Mouse (Mus musculus) thymus, postnatal 25 days (tissue): Measurements from ENCODE around the gene Kmt5a.
"Not testable (repeated sequence)": the region's sequence is repeated elsewhere in the genome, so short reads cannot be mapped to it uniquely, and the experiment has no call there.

Experiments
- DNase-seq: peaks from one replicate; pipeline ENCODE4 v3.0.0; 2022

Kmt5a gene

DNA sequence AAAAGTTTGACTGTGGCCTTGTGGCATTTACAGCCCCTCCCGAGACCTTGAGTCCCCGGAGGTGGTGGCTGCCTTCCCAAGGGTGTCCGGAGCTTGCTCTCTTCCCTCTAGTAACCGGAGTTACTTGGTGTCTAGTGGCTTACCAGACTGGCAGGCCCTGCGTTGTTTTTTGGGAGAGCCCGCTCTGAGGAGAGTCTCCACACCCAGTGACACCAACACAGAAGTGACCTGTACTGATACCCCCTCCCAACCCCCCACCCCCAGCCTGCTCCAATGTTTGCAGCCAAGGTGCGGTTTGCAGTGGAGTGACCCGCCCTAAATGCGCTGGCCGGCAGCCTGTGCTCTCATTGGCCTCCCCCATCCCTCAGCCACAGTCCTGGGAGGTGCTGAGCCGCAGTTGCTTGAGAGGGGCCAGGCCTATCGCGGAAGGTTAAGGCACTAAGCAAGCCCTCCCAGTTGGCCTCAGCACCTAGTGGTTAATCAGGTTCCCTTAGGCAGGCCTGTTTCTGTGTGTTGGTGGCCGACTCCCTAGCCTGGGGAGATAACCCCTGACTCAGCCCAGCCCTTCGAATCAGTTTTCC is 6.7 kb downstream of the Kmt5a start:
- DNase-seq: peak; percentile 26

DNA sequence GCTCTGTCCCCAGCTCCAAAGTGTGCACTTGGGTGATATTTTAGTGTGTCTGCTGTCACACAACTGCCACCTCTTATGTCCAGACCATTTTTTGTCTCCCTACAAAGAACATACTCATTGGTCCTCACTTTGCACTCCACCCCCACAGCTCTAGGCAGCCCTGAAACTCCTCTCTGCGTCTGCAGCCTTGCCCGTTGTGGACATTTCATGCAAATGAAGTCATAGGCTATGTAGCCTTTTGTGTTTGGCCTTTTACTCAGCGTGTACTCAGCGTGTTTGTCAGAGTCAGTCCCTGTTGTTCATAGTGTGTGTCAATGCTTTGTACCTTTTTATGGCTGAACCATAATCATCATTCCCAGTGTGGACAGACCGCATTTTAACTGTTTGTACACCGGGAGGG is 9.8 kb downstream of the Kmt5a start:
- DNase-seq: no peak

DNA sequence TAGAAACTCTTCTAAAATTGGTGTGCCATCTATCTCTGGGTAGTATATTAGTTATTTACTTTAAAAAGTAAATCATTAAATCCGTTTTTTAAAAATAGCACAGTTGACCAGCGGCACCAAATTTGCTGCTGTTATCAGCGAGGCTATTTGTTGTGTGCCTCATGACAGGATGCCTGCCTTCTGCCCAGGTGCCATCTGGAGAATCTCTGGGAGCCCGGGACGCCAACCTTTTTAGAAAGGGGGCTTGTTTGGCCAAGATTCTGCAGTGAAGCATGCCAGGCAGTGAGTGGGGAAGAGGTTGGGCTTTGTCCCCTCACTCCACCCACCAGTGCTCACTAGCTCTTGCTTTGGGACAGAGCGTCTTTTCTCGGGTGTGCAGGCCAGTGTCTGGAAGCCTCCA is 10.3 kb downstream of the Kmt5a start:
- DNase-seq: no peak

DNA sequence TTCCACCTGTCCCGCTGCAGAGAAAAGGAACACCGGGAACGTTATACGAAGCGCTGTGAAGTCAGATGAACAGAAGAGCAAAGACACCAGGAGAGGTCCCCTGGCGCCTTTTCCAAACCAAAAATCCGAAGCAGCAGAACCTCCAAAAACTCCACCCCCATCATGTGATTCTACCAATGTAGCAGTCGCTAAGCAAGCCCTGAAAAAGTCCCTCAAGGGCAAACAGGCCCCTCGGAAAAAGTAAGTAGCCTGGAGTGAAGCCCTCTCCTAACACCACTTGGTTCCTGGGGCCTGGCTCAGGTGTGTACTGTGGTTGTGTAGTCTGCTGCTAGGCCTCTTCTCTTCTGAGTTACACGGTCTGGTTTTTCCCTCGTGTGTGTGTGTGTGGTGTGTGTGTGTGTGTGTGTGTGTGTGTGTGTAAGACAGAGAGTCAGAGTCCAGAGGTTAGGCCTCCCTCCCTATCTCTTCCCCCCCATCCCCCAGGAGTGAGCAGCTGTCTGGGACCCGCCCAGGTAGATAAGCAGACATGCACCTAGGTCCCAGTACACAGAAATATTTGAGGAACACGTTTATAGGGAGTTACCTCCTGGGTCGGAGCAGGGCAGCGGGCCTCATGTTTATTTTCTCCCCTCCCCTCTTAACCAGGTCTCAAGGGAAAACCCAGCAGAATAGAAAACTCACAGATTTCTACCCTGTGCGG is 11.1 kb downstream of the Kmt5a start:
- DNase-seq: no peak

DNA sequence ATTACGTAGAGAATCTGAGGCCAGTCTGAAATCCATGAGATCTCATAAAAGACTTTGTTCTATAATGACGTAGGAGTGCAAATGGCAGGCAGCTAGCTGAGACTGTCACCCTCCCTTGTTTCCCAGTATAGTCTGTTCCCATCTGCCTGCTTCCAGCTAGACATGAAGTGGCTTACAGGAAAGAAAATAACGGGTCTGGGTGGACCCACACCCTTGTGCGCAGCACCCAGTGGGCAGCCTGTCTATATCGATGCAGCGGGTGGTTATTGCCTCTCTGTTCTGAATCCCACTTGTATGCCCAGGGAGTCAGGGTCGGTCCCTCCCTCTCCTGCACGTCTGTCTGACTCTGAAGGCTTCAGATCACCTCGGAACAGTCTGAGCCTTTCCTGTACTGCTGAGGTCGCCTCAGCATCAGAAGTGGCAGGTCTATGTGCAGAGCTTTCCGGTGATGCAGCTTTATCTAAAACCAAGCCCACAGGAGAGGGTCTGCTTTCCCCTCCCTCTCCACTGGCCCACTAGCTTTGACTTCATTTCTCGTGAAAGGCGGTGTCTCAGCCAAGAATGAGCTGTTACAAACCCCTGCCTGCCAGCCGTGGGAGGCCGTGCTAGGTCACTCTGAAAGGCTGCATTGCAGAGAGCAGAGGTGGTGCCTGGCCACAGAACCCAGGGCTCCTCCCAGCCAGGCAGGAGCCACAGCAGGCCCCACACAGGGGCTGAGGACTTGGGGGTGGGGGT is 12.9 kb downstream of the Kmt5a start:
- DNase-seq: no peak

DNA sequence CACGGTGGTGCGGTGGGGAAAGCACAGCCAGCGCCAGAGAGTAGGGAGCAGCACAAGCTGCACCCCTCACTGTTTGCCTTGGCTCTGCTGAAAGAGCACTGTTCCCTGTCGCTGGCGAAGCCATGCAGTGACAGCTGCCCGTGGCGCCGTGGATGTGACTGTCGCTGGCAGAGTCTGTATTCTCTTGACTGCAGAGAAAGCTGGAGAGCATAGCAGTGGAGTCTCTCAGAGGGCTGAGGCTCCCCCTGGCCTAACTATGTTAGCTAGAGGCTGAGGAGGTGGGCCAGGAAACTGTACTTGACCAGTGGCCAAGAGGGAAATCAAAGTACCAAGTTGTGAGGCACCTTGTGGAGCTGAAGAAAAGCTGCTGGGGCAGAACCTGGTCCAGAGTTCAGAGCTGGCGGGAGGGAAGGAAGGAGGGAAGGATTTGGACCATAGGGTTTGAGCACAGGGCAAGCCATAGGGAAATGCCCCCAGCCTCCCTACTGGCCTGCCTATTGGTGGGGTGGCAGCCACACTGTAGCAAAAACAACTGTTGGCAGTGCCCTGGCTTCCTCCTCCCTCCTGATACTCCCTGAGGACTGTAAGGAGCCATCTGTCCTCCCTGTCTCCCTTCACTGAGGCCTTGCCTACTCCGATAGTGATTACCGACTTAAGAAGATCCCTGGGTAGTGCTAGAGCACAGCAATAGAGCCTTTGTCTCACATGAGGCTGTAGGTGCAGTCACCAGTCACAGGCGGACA is 13.8 kb downstream of the Kmt5a start:
- DNase-seq: no peak

DNA sequence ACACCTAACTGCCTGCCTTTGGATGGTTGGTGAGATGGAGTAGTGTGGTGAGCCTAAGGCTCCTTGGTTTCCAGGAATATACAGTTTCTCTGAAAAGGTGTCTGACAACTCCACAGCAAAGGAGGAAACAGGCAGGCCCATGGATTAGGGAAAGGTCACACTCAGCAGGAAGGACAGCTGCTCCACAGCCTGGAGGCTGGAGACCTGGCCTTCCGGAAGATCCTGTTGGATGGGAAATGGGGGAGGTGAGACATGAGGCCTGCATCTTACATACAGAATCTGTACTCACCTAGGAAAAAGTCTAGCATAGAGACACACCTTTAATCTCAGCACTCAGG is 14.3 kb downstream of the Kmt5a start:
- no peak for DNase-seq

DNA sequence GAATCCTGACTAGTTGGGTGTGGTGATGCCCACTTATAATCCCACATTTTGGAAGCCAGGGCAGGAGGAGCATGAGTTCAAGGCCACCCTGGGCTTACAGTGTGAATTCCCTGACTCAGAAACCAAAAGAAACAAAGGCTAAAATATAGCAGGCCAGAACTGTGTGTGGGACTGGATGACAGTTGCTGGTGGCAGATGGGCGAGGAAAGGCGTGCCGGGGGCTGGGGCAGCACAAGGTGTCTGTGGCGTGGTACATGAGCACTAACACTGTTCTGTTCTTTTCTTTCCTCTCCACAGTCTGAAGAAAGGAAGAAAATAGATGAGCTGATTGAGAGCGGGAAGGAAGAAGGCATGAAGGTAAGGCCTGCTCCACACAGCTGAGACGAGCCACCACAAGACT is 17.0 kb downstream of the Kmt5a start:
- no peak for DNase-seq

DNA sequence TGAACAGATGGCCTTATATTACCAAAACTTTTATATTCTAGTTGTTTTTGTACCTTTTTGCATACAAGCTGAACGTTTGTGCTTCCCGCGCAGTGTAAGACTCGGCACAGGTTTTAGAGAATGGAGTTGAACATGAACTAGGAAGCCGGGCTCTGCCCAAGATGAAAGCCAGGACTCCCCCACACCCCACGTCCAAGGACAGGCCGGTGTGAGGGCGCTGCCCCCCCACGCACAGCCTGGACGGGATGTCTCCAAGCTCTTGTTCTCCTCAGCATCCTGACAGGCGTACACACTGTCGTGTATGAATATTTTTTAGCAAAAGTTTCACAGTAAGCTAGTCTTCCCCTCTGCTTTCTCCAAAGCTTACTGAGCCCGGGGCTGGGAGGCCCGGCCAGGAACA is 21.2 kb downstream of the Kmt5a start:
- not testable (repeated sequence) for DNase-seq

DNA sequence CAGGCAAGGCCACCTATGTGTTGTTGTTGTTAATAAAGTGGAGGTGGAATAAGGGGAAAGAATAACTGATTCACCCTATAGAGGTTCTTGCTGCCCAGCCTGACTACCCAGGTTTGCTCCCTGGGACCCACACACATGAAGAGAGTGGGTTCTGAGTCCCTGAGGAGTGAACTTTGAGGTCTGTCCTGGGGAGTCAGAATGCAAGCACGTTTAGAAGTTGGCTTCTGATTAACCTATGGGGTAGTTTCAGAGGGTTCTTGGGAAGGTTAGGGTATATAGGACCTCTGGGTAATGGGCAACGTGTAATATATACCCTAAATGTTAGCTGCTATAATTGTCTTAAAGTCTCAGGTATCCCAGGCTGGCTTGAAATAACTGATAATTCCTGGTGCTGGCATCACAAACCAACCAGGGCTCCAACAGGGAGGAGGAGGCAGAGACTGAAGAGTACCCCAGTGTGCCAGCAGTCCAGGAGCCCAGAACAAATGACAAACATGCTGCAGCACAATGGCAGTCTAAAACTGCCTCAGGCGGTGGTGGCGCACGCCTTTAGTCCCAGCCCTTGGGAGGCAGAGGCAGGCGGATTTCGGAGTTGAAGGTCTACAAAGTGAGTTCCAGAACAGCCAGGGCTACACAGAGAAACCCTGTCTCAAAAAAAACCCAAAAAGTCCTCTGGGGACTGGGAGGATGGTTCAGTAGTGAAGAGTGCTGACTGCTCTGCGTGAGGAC is 22.7 kb downstream of the Kmt5a start:
- no peak for DNase-seq

DNA sequence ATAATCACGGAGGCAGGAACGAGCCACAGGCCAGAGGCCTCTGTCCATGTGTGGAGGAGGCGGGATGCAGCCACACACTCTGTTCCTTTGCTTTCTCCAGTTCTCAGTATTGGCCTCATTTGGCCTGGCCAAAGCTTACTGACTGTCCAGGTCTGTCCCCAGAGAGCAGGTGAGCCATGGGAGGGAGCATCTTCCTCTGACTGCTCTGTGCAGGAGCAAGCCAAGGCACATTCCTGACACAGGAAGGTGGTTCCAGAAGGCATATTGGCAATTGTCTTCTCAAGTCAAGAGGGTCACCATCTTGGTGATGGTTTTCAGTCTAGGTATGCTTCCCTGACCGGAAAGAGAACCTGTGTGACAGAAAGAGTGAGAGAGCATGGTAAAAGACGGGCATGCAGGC is 23.7 kb downstream of the Kmt5a start:
- no peak for DNase-seq

DNA sequence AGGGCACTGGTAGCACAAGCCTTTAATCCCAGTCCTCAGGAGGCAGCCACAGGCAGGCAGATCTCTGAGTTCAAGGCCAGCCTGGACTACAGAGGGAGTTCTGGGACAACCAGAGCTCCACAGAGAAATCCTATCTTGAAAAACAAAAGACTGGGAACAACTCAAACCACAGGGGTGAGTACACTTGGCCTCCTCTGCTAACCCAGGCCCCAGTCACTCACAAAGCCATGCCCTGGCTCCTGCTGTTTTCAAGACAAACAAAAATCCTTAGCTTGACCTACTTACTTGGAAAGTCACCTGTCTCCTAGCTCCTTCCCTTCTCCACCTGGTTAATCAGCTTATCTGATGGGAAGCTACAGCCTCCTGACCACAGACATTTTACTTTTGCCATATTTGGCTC is 25.2 kb downstream of the Kmt5a start:
- DNase-seq: no peak

DNA sequence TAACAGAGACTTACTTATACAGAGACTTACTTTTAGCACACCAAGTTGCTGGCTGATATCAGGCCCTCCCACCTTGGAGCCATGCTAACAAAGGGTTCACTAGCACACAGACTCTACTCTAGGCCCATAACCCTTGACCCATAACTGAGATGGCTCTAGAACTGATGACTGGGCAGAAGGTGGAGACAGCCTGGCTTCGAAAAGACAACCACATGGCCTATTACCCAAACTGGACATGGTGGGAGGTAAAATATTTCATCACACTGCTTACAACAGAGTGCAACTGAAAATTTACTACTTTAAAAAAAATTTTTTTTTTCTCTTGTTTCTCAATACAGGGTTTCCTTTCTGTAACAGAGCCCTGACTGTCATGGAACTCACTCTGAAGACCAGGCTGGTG is 28.0 kb downstream of the Kmt5a start:
- no peak for DNase-seq

DNA sequence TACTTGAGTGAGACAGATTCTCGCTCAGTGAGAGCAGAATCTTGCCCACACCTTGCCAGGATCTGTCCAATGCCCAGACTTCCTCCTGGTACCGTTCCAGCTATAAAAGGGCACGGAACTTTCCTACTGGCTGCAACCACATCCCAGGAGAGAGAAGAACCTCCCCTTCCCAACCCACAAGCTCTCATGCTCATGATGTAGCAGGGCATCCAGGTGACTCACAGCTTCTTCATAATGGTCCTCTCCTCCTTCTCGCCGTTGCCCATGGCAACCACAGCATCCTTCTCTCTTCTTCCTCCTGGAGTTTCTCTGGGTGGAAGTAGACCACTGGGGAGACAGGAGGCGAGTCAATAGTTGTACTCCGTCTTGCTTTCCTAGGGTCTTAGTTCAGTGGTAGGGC is 28.6 kb downstream of the Kmt5a start:
- no peak for DNase-seq

DNA sequence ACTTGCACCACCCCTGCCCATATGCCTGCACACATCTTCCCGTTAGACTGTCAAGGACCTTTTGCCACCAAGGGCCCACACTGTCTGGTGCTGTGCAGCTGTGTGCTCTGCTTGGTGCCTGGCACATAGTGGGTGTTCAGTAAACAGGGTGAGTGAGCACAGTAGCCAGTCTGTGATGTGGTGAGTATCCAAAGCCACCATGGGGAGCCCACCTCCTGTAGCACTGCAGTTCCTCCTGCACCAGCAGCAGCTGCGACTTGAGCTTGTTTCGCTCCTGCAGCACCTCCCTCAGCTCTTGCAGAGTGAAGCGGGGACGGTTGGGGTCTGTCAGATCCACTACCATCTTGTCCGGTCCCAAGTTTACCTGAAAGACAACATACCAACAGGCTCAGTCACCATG is 29.8 kb downstream of the Kmt5a start:
- DNase-seq: peak; percentile 62

DNA sequence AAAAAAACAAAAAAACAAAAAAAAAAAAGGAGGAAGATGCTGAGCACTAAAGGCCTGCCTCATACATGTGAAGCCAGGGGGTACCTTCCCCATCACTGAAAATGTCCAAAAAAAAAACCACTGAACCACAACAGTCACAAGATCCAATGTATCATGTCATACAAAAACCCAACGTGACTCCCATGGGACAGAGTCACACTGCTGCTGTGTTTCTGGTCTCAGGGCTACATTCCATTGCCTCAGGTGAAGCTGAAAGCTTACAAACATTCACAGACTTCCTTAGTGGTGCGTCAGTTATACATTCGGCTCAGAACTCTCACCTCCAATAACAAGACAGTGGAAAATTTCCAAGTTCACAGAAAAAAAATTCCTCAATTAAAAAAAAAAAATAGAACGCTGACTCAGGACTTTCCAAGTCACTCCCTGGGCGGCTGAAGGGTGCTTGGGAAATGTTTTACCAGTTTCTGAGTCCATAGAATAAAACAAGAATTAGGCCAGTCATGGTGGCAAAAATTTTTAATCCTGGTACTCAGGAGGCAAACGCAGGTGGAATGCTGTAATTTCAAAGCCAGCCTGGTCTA is 31.0 kb downstream of the Kmt5a start:
- no peak for DNase-seq

DNA sequence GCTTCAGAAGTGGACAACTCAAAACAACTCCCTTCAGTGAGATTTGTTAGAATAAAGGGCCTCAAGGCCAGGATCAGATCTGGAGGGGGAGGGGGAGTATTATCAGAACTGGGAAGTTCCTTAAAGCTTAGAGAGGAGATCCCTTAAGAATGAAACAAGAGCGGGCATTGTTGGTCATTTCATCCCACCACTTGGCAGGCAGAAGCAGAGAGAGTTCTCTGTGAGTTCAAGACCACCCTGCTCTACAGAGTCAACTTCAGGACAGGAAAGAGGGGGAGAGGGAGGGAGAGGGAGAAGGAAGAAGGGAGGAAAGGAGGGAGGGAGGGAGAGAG is 39.1 kb downstream of the Kmt5a start:
- DNase-seq: no peak

DNA sequence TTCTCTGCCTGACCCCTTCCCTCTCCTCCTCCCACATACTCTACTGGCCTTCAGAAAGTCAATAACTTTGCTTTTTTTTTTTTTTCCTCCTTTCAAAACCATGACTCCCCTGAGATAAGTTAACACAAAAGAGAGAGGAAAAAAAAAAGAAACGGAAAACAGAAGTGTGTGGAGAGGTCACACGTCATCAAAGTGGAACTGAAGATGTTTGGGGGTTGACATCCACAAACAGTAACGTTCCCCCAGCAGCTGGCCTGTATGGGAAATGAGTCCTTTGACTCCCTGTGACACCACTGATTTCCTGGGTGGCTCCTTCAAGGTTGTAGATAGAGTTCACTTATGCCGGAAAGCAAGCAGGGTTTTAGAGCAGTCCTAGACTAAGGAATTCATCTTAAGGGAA is 40.4 kb downstream of the Kmt5a start:
- DNase-seq: no peak

DNA sequence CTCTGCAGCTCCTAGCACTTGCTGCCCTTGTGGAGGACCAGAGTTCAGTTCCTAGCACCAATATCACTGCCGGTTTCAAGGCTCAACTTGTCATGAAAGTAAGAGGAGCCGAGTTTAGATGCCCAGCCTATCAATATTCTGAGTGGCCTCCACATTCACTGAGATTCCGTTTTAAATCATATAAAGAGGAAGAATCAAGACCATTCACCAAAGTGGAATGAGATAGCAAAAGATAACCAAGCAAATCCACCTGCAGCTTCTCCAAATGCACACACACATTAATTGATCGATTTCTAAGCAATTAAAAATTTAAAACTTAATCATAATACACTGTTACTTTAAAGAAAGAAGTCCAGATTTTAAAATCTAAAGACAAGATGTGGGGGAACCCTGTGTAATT is 42.0 kb downstream of the Kmt5a start:
- no peak for DNase-seq

DNA sequence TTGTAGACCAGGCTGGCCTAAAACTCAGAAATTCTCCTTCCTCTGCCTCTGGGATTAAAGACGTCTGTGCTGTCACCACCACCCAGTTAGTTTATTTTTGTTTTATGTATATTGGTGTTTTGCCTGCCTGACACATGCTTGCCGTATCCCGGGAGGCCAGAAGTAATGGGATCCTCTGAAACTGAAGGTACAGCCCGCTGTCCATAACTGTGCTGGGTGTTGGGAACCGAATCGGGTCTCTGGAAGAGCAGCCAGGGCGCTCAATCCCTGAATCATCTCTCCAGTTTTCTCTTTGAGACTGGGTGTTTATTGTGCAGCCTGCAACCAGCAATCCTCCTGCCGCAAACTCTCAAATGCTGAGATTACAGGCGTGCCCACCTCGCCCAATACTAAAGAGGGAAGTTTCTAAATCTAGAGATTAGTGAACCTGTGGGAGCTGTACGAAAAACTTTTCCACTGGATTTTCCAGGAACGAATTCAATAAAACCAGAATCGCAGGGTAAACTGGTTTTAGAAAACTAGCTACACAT is 42.8 kb downstream of the Kmt5a start:
- peak; percentile 46 for DNase-seq

DNA sequence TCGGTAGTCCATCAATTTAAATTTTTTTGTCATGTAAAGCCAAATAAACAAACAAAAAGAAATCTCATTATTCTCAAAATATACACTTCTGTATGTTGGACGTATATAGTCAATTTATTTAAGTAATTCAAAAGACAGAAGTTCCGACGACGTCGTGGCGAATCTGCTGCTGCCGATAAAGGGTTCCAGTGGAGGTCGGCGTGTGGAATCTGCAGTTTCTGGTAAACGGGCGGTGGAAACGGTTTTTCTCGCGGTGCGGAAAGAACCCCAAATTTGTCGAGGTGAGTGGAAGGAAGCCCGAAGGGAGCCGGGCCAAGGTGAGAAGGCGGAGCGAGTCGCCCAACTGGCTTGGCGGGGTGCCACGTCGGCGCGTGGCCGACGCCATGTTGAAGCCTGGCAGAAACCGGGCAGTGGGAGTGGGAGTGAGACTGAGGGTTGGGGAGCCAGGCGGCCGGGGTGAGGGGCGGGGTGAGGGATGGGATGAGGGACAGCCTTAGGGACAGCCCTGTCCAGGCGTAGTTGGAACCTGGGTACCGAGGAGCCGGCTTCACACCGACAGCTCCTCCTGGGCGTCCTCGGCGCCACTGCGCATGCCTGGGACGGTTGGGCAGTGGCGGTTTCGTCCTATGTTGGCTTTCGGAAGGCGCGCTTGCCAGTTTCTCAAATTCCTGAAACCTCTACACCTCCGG is 43.4 kb downstream of the Kmt5a start, which contains the start of gene Snrnp35:
Snrnp35 (plus strand) TSS at position 169 of the 689 bp plus-strand sequence.
- DNase-seq: peak; percentile 89
